Mouse (Mus musculus) liver, postnatal 0 days (tissue): ENCODE measurements at regions not wholly inside any gene's neighbourhood (a gene's known extent, or its start where the extent isn't known, plus 50 kb on each side); places are given as distances from the start of the nearest gene placed in this dataset.

Source experiments
- CTCF ChIP-seq: sonication (generic); IDR thresholded peaks from 2 replicates; pipeline ENCODE4 v1.5.1; 2016; ENCODE audit warnings: antibody characterized with exemption, low read depth
- EP300 ChIP-seq: IDR thresholded peaks from 2 replicates; pipeline ENCODE4 v1.6.1; 2016; ENCODE audit warnings: antibody characterized with exemption, low read depth, mild to moderate bottlenecking

- TF ChIP-seq CTCF (no peak), EP300 (no peak)
Observed at GRCm38 (mm10) chr5:103320341-103320740, 104.7 kb upstream of the Ptpn13 start.
